Mouse (Mus musculus) lung, postnatal 25 days (tissue): Measurements from ENCODE around the gene Ppp2r5b.

Source experiments
- DNase-seq: peaks from one replicate; pipeline ENCODE4 v3.0.0; 2022; ENCODE audit warnings: low spot score

Gene Ppp2r5b

DNA sequence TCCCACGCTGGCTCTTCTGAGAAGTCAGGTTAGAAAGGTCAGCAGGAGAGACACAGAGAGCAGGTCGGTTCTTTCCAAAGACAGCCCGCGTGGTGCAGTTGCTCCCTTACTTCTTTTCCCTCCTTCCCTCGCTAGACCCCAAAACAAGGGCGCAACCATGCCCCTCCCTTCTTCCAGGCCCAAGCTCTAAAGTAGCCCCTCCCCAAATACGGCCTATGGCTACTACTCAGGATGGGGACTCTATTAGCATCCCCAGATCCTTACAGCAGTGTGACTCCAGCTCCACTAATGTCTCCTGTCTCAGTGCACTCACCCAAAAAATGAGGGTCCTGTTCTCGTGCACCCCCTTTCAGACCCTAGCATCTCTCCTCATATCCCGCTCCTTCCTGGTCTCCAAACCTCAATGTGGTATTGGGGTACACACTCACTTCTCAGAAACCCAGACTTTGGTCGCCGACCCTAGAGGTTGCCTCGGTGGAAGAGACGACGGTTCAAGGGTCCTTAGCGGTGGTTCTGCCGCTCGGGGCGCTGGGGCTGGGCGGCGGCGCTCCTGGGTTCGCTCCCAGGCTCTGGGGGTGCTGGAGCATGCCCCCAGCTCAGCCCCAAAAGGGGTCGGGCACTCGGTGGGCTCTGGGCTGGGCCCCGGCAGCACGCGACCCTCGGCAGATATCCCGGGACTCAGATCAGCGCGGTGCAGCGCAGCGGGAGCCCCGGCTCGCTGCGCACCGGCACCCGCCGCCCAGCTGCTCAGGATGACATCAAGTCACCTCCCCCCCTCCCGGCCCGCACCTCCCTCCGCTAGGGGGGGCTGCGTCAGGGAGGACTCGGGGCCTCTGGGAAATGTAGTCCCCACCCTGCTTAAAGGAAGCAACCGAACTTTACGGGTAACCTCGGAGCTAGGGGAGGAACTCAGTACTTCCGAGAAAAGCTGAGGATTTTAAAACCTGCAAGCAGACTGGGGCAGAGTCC is at the start of gene Ppp2r5b:
Gene Ppp2r5b, minus strand, starts transcription at position 789 of the 969 bp plus-strand sequence.
- DNase-seq: peak; percentile 97

DNA sequence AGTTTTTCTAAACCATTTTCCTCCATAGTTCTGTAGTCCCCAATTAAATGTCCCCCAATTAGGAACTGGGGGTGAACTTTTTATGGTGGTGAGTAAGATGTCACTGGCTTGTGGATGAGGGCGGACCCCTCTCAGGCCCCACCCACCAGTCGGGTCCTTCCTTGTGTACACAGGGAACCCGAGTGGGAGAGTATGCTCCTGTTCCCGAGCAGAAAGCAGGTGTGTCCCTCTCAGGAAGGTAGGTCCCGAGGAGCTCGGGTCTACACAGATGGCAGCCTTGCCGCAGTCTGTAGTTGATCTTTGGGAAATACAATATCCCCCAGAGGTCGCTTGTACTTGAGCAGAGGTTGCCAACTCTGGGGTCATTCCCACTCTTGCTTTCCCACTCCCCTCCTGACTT is 49.6 kb upstream of the Ppp2r5b start:
- no peak for DNase-seq

DNA sequence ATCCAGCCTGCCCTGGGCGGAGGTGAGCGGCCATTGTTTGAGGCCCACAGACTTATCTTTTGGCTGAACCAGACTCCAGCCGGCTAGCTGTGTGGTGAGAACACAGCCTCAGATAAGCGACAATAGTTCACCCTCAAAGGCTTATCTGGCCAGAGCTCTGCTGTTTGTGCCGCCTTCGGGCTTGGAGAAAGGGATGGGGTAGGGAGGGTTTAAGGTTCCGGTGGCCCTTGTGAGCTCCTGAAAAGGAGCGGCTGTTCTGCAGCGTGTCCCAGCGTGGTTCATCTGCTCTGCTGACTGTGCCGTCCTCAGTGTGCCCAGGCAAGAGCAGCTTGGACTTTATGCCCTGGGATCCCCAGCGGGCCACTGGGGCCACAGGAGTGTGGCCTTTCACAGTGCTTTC is 48.8 kb upstream of the Ppp2r5b start:
- DNase-seq: no peak

DNA sequence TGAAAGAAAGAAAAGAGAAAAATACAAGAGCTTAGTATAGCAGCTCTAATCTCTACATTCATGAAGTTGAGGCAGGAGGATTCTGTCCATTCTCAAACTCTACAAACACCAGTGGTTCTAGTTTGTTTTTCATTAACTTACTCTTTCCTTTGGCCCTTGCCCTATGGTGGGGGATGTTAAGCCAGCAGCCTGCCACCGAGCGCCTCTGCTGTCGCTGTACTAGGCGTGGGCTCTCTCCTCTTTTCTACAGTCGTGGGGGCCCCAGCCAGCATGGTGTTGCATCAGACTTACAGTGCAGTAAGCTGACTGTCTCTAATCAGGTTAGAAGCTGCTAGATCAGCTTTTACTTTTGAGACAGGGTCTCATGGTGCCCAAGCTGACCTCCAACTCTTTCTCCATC is 47.3 kb upstream of the Ppp2r5b start:
- DNase-seq: no peak

DNA sequence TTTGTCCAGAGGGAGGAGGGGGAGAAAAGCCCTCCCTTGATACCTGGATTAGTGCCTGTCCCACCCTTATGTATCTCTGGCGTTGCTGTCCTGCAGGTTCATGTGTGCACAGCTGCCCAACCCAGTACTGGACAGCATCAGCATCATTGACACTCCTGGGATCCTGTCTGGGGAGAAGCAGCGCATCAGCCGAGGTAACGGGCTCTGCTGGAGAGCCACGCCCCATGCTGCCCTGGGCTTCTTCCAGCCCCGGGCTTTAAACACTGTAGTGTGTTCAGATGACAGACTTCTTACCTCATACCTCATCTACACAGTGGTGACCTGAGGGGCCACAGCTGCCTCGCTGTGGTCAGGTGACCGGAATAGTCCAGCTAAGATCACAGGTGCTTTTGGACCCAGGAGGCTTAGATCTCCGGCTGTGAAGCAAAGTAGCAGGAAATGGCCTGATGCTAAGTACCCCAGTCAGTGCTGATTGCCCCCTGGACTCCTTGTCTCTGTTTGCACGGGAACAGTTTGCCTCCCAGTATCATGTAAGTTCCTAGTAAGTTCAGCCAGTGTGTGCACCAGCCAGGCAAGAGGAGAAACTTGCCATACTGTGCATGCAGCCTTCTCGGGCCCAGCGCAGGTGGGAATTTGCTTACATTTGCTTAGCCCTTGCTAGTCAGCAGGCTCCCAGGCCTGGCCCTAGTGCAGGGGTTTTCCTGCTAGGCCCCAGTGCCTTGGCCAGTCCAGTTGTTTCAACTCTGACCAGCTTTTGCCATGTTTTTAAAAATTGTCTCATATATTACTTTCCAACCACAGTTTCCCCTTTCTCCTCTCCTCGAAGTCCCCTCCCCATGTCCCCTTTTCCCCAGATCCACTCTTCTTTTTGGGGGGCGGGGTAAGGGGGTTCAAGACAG is 45.7 kb upstream of the Ppp2r5b start:
- DNase-seq: no peak

DNA sequence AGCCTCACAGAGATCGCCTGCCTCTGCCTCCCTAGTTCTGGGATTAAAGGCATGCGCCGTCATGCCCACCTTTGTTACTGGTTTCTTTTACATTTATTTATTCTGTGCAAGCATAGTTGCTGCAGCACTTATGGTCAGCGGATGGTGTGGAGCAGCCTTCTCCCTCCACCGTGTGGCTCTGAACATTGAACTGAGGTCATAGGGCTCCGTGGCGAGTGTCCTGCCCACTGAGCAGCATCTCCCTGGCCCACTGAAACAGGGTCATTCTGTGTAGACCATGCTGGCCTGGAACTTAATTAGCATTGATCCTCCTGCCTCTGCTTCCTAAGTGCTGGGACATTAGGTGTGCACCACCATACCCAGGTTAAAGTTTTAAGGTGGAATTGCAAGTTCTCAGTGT is 44.9 kb upstream of the Ppp2r5b start:
- no peak for DNase-seq

DNA sequence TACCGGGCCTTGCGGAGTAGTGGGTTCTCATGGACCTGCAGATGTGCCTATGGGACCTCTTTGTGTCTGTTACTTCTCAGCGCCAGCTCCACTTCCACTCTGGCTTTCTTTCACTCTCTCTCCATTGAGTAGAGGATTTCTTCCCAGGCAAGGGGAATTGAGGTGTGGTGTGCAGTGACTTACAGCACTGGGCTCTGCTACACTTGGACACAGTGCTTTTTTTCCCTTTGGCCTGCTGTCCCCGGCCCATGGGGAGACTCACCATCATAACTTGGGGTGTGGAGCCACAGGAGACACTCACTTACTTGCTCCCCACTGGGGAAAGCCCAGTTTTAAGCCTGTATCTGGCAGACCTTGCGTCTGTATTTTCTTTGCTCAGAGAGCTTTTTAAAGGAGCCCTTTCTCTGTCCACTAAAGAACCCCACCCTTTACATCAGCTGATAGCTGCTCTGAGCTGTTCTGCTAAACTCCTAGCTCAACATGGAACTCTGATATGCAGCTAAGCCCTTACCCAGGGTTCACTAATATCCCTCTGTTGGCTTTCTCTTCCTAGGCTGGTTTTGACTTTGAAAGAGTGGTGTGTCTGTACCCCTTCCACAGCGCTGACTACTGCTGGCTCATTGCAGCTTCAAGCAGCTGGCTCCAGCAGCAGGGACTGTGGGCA is 43.9 kb upstream of the Ppp2r5b start:
- no peak for DNase-seq

DNA sequence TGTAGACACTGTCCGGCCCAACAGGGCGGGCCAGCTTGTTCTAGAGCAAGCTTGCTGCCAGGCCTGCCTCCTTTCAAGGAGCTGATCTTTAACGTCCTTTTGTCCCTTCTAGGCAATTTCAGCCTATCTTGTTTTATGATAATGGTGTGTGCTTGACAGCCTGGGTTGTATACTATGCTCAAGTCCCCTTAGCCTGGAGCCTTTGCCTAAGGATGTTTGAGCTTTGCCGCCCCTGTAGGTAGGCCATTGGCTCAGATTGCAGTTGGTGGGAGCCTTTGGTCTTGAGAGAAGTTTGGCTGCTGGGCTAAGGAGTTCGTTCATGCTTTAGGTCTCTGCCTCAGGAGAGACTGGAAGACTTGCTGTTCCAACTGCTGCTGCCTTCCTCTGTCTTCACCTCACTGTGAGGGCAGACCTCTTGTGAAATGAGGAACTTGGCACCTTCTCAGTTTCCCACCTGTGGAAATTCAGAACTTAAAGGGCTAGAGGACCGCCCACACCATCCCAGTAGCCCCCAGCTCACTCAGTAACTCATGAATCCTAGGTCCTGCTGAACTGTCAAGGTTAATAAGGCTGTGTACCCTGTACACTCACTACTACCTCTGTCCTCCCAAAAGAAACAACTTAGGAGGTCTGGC is 42.9 kb upstream of the Ppp2r5b start:
- peak; percentile 38 for DNase-seq

DNA sequence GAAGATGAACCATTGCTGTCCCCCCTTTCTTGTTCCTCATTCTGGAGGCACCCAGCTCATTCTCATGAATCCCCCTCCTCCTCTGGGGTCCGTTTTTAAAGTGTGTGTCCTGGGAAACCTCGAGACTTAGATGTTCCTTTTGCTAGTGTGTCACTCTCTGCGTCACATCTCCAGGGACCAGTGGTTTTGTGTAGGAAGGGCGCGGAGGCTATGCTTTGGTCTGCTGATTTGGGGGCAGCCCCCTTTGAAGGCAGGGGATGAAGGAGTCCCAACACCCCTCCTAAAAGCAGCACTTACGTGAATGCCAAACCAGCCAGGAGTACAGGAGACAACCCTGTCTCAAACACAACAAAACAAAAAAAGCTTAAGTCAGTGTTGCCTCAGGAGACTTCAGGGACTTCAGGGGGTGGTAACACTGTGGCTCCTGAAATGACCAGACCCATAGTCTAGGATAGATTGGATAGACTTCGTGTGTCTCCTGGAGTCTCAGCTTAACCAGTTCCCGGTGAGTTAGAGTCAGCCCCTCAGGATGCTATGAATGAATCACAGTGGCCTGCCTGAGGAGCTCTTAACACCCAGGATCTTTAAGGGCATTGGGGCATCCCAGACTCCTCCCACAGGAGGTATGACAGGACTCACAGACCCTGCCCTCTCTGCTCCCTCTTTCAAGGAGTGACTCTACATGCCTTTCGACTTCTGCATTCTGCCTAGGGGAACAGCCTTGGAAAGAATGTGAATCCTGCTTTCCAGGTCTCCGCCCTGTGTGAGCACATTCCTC is 42.2 kb upstream of the Ppp2r5b start:
- peak; percentile 94 for DNase-seq

DNA sequence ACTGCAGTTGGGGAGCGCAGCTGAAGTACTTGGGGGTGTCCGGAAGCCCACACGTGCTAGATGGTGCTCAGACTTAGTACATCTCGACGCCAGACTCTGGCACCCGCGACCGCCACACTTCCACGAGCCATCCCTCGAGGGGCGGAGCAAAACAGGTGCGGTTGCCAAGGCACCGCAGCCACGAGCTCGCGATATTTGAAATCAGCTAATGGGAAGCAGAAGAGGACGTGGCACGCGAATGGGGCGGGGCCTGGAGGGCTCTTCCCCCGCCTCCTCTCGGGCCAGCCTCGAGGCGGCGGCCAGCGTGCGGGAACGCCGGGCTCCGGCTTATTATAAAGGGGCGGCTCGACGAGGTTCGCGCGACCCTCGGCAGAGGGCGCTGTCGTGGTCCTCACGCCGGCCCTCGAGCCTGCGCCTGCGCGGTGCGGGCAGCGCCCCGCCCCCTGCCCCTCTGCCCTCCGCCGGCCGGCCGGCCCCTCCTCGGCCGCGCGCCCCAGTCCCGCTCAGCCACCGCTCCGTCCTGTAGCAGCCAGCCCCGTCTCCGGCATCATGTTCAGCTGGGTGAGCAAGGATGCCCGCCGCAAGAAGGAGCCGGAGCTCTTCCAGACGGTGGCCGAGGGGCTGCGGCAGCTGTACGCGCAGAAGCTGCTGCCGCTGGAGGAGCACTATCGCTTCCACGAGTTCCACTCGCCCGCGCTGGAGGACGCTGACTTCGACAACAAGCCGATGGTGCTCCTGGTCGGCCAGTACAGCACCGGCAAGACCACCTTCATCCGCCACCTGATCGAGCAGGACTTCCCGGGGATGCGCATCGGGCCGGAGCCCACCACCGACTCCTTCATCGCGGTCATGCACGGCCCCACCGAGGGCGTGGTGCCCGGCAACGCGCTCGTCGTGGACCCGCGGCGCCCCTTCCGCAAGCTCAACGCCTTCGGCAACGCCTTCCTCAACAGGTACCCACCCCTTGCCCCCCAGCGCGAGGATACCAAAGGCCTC is 41.1 kb upstream of the Ppp2r5b start, which contains the start of gene Ehd1:
Gene Ehd1, plus strand, starts transcription at position 300 of the 996 bp plus-strand sequence.
- DNase-seq: peak; percentile 98

DNA sequence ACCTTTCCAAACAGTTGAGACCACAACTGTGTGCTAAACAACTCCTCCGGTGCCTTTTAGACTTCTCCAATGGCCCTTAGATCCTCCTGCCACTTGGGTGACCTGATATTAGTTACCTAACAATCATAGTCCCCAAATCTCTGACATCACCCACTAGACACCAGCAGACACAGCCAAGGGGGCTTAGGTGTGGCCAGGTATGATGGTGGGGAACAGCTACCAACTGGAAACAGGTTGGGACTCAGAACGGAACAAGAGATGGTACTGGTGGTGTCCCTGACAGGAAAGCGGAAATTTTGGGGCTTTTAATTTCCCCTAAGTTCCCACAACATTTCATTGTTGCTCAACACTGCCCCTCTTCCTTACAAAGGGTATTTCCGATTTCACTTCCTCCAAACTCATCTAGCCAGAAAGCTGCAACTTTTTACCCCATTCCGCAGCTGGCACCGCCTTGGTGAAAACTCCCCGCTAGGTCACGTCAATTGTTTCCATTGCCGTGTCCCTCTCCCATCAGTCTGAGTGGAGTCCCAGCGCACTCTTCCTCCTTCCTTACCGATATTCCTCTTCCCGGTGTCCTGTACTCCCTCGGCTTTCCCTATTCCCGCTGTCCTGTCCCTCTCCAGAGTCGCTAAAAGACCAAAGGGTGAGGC is 40.2 kb upstream of the Ppp2r5b start:
- peak; percentile 62 for DNase-seq

DNA sequence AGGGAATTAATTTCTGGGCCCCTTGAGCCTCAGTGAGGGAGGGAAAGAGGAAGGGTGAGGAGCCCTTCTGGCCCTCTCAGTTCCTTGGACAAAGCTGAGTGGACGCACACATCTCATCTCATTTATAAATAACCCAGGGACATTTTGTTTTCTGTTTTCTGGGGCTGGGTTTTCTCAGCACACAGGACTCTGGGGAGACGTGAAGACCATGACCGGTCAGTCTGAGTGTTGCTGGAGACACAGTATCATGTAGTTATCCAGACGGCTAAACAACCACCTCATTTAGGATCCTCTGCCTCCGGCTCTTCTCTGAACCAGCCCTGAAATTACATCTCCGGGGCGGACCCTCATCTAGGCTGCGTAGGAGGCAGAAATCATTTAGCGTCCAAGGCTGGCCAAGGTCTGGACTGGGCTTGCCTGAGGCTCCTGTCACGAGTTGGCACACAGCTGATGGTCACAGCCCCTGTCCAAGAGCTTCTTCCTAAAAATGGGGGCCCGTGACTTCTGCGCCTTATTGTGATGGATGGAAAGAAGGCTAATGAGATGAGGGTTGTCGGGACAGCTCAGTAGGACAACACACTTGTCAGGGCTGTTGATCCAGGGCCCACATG is 38.4 kb upstream of the Ppp2r5b start:
- no peak for DNase-seq

DNA sequence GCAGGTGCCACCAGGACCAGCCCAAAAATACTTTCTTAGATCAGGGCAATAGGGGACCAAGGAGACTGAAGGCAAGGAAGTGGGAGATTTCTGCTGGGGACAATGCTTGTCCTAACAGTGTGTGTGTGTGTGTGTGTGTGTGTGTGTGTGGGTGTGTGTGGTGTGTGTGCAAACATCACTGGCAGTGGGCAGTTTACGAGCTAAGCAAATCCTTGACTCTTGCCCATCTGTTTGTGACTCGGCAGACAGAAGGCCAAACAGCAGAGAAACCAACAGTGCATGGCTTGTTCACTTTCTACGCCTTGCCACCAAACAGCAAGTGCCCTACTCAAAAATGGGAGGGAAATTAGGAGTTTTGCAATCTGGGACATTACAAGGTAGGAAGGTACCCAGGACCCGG is 37.9 kb upstream of the Ppp2r5b start:
- no peak for DNase-seq

DNA sequence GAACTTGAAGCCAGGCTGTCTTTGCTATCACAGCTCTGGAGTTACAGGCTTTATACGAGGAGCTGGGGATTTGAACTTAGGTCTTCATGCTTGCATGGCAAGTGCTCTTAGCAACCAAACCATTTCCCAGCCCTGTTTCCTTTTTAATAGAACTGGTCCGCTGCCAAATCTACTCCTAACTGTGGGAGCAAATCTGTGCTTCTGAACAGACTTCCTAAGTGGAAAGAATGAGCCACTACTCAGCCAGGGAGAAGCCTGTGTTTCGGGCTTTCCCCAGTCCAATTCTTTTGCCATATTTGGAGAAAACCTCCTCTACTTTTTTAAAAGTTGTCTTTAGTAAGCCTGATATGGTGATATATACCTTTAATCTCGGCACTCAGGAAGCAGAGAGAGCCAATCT is 37.1 kb upstream of the Ppp2r5b start:
- DNase-seq: peak; percentile 38

DNA sequence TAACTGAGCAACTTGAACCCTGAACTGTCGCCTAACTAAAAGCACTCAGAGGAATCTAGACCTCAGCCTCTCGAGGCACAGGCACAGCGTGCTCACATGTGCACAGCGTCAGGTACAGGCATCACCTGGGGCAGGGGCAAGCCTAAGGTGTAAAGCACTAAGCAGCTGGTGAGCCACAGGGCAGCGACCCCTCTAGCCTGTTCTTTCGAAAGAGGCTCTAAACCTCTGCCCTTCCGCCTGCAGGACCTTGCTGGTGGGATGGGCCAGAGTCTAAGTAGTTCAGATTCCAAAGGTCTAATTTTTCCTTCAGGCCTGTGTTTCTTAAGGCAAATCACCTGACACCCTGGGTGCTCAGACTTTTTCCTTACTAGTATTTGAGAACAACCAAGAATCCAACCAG is 36.4 kb upstream of the Ppp2r5b start:
- no peak for DNase-seq

DNA sequence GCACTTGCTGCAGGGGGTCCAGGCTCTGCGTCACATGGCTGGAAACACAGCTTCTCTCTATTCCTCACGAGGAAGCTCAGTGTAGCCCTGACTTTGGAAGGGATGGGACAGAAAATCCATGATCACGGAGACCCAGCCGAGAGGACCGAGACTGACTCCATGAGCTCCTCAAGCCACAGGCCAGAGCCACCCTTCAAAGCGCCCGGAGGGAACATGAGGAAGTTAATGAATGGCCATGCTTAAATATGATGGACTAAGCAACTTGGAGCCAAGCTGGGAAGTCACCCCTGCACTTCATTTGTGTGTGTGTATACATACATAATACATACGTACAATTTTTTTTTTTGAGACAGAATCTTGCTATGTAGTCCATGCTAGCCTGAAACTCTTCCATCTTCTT is 35.5 kb upstream of the Ppp2r5b start:
- no peak for DNase-seq

DNA sequence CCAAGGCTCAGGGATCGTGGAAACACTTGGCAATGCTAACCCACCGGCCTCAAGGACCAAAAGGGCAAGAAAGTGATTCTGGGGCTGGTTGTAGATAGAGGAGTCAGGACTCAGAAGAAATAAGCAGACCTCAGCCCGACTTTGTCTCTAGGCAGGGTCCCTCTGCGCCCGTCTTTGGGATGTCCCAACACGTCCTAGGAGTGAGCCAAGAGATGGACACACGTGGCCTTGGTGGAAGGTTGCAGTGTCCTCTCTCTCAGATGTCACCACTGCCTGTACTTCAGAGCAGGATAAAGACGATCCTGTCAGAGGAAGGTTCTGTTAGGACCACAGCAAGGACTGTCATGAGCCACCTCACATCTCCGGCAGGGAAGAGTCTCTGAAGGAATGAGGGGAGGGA is 35.0 kb upstream of the Ppp2r5b start:
- no peak for DNase-seq

DNA sequence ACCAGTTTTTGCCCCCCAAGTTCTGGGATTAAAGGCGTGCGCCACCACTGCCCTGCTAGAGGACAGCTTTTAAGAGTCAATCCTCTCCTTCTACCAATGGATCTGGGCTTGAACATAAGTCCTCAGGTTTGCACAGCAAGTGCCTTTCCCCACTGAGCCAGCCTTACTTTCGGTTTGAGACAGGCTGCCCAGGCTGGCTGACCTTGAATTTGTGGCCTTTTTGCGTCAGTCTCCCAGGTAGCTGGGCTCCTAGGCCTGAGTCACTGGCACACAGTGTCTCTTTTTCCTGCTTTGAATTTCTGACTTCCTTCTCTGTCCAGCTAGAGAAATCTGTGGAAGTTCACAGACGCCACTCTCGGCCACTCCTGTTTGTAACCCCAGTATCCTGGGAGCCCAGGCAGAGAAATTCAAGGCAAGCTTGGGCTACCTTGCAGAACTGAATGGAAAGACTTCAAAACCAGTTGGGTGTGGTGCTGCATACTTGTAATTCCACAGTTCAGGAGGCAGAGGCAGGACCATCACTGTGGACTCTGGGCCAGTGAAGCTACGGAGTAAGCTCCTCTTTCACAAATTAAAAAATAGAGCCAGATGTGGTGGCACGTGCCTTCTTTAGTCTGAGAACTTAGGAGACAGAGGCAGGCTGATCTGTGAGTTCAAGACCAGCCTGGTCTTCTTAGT is 34.3 kb upstream of the Ppp2r5b start:
- no peak for DNase-seq
